Mouse (Mus musculus) liver, embryonic 14.5 days (tissue): ENCODE measurements around the gene Tmem233.

Experiments
- CTCF ChIP-seq: IDR thresholded peaks from 2 replicates; pipeline ENCODE4 v1.5.1; 2016; ENCODE audit warnings: antibody characterized with exemption, low read depth, control low read depth
- EP300 ChIP-seq: IDR thresholded peaks from 2 replicates; pipeline ENCODE4 v1.6.1; 2016; ENCODE audit warnings: antibody characterized with exemption, low read depth

DNA sequence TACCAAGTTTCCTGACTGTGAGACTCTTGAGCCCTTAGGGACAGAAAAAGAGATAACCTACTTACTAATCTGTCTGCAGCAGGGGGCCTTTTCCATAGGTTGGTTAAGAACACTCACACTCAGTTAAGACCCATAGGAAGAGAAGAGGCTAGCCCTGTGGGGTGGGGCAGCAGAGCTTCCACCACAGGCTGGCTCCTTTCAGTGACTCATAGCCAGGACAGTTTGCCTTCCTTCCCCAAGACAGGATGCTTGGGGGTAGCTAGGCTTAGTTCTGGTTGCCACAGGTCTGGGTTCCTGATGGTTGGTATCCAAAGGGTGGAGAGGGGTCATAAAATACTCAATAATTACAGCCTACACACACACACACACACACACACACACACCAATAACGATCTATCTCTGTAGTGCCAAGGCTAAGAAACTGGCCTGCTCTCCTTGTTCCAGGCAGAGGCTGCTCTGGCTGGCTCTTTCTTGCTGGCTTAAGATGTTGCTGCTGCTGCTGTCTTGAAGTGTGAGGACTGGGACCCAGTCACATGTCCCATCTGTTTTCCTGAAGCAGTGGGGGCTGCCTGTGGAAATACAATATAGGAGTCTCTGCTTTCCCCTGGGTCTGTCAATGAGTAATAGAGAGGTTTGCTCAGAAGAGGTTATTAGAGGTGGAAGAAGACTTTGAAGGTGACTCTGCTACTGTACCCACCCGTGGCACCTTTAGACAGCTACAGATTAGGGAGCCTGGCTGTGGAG lies 73.0 kb downstream of the Tmem233 start:
- TF ChIP-seq EP300: no peak
- TF ChIP-seq CTCF: no peak
